Mouse (Mus musculus) kidney, postnatal 0 days (tissue): ENCODE measurements around the gene 1700057G04Rik. TPM values are rescaled to one million over a fixed set of nuclear protein-coding genes. Genes with fewer than 3 reads are reported as not detected.

Source experiments
- ATAC-seq: fragments of 200-750 bp; cut with Nextera tagmentation; replicated peaks from 2 replicates; pipeline ENCODE4 v1.8.0; 2017; ENCODE audit warnings: low read depth, moderate number of reproducible peaks, moderate TSS enrichment, moderate library complexity; ENCODE audit not compliant: low FRiP score
- DNase-seq: peaks from one replicate; pipeline ENCODE4 v3.0.0-alpha.2; 2016; ENCODE audit warnings: low spot score
- H3K27ac ChIP-seq: fragments of 300-500 bp; sonication (generic); 2 replicates; pipeline ENCODE4 v1.5.1; 2014; ENCODE audit warnings: mild to moderate bottlenecking
- H3K27me3 ChIP-seq: fragments of 300-500 bp; sonication (generic); 2 replicates; pipeline ENCODE4 v1.6.1; 2014; ENCODE audit warnings: low read length, mixed read lengths; ENCODE audit not compliant: insufficient read depth
- H3K36me3 ChIP-seq: fragments of 300-500 bp; sonication (generic); 2 replicates; pipeline ENCODE4 v1.6.1; 2014; ENCODE audit warnings: low read length, mixed read lengths; ENCODE audit not compliant: insufficient read depth
- H3K4me1 ChIP-seq: fragments of 300-500 bp; sonication (generic); replicated peaks from 2 replicates; pipeline ENCODE4 v1.6.1; 2014; ENCODE audit warnings: antibody characterized with exemption, low read length, mixed read lengths; ENCODE audit not compliant: insufficient read depth
- H3K4me2 ChIP-seq: fragments of 300-500 bp; sonication (generic); 2 replicates; pipeline ENCODE4 v1.6.1; 2014; ENCODE audit warnings: mild to moderate bottlenecking, low read length, moderate library complexity, mixed read lengths
- H3K4me3 ChIP-seq: fragments of 300-500 bp; sonication (generic); replicated peaks from 2 replicates; pipeline ENCODE4 v1.5.1; 2014; ENCODE audit warnings: low read depth, low read length
- H3K9ac ChIP-seq: fragments of 300-500 bp; sonication (generic); 2 replicates; pipeline ENCODE4 v1.6.1; 2014; ENCODE audit warnings: low read depth, low read length
- H3K9me3 ChIP-seq: fragments of 300-500 bp; sonication (generic); replicated peaks from 2 replicates; pipeline ENCODE4 v1.6.1; 2016; ENCODE audit warnings: low read length, inconsistent platforms, mixed read lengths
- CTCF ChIP-seq: IDR thresholded peaks from 2 replicates; pipeline ENCODE4 v1.5.1; 2016; ENCODE audit warnings: antibody characterized with exemption, low read depth, mild to moderate bottlenecking, moderate library complexity
- WGBS: fragments of 180-500 bp; shearing (Covaris S2); extraction: QIAGEN DNeasy Blood & Tissue Kit; methylation state at CpG from one replicate; pipeline ENCODE4 v1.1.7; 2014; 5-methylcytosine and 5-hydroxymethylcytosine counted together
- polyA plus RNA-seq: library from polyadenylated mRNA; unstranded; fragments of >200 nt; fragmentation: Nextera tagmentation; extraction: Ambion mirVana; gene quantifications from 2 replicates; pipeline ENCODE4 v1.2.1, GENCODE M21; 2015

1700057G04Rik gene
- polyA plus RNA-seq, 1 experiment from 2014 or later: 0.30 TPM

DNA sequence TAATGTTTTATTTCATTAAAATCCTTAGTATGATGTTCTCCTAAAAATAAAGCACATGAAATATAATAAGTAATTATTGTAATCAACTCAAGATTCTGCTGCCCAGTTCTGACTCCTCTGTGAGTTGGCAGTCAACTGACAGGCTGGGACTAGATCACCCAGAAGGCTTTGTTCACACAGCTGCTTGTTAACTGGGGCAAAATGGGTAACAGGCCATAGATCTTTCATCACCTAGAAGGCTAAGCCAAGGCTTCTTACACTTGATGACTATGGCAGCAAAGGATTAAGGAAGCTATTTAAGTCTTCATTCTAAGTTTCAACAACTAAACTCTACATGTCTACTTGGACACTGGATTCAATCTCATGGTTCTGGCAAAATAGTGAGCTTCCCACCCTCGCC, 68.8 kb downstream of the 1700057G04Rik start:
- 0 out of 2 replicates have a peak, but pooled peaks cover 9% of the 10 kb centered on the region for H3K4me1 ChIP-seq
- no peak overlapping the region for H3K9ac ChIP-seq
- no peak overlapping the region for H3K27ac ChIP-seq
- no peaks in the 10 kb centered on the region for H3K9me3 ChIP-seq
- DNase-seq: no peak
- H3K27me3 ChIP-seq: no peaks in the 10 kb centered on the region
- H3K36me3 ChIP-seq: no peaks in the 10 kb centered on the region
- WGBS: 83% methylated on average over 1 of the region's 1 CpGs
- H3K4me3 ChIP-seq: no peak overlapping the region
- no peak for TF ChIP-seq CTCF
- H3K4me2 ChIP-seq: no peak overlapping the region
- no peak for ATAC-seq

DNA sequence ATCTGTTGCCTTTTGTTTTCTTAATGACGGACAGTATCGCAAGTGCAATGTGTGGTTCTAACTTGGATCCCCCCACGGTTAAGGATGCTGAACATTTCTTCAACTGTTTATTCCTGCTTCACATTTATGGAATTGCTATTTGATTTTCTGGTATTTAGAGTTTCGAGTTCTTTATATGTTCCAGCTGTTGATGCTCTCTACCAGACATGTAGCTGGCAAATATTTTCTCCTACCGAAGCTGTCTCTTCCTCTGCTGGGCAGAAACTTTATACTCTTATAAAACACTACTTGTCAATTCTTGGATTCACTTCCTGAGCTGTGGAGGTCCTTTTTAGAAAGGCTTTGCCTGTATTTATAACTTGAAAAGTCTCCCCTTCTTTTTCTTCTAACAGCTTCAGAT, 70.1 kb downstream of the 1700057G04Rik start:
- no peaks in the 10 kb centered on the region for H3K9me3 ChIP-seq
- no peak for TF ChIP-seq CTCF
- H3K9ac ChIP-seq: no peak overlapping the region
- no peak overlapping the region for H3K27ac ChIP-seq
- H3K4me1 ChIP-seq: 0 out of 2 replicates have a peak, but pooled peaks cover 6% of the 10 kb centered on the region
- H3K4me3 ChIP-seq: no peak overlapping the region
- 61% methylated on average over 5 of the region's 5 CpGs for WGBS
- ATAC-seq (no peak), DNase-seq (no peak)
- no peaks in the 10 kb centered on the region for H3K36me3 ChIP-seq
- H3K27me3 ChIP-seq: no peaks in the 10 kb centered on the region
- no peak overlapping the region for H3K4me2 ChIP-seq

- 70% methylated on average over 3 of the region's 3 CpGs for WGBS
- H3K4me3 ChIP-seq: no peak overlapping the region
- H3K27me3 ChIP-seq: no peaks in the 10 kb centered on the region
- no peak for DNase-seq
- no peak for TF ChIP-seq CTCF
- no peaks in the 10 kb centered on the region for H3K36me3 ChIP-seq
- H3K4me1 ChIP-seq: no peaks in the 10 kb centered on the region
- H3K27ac ChIP-seq: no peak overlapping the region
- no peak overlapping the region for H3K4me2 ChIP-seq
- H3K9ac ChIP-seq: no peak overlapping the region
- ATAC-seq: no peak
- no peaks in the 10 kb centered on the region for H3K9me3 ChIP-seq
Measured at GRCm38 (mm10) chr9:92383415-92383814, 74.2 kb downstream of the 1700057G04Rik start.

GRCm38 (mm10) chr9:92384401-92384800, 75.2 kb downstream of the 1700057G04Rik start:
- Histone ChIP-seq H3K27ac (no peak overlapping the region), H3K36me3 (no peaks in the 10 kb centered on the region), H3K9ac (no peak overlapping the region), H3K4me1 (no peaks in the 10 kb centered on the region), H3K4me2 (no peak overlapping the region), H3K4me3 (no peak overlapping the region), H3K9me3 (no peaks in the 10 kb centered on the region), H3K27me3 (no peaks in the 10 kb centered on the region)
- DNase-seq: no peak
- no peak for TF ChIP-seq CTCF
- 33% methylated on average over 3 of the region's 3 CpGs for WGBS
- ATAC-seq: no peak

DNA sequence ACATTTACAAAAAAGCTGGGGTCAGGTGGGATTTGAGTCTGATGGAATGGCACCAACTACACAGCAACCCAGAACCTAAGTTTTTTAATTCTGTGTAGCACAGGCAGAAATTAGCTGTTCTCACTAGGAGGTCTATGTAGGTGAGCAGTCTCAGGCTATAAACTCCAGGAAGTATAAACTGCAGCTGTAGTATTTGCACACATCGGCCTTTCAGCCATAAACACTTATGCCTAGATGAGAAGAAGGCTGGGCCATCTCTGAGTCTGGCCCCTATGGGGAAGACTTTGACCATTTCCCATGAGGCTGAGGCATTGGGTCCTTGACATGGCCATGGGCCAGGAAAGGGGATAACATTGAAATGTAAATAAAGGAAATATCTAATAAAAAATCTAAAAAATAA, 76.7 kb downstream of the 1700057G04Rik start:
- H3K4me3 ChIP-seq: no peak overlapping the region
- WGBS: 72% methylated on average over 1 of the region's 1 CpGs
- ATAC-seq: no peak

DNA sequence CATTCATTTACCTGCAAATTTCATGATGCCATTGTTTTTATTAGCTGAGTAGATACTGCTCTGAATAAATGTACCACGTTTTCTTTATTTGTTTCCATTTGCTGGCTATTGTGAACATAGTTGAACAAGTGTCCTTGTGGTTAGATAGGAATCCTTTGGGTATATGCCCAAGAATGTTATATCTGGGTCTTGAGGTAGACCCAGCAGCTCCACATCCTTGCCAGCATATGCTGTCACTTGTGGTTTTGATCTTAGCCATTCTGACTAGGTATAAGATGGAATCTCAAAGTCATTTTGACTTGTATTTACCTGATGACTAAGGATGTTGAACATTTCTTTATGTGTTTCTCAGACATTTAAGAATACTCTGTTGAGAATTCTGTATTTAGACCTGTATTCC, 77.7 kb downstream of the 1700057G04Rik start:
- Histone ChIP-seq H3K4me2 (no peak overlapping the region), H3K4me3 (no peak overlapping the region), H3K9me3 (no peaks in the 10 kb centered on the region), H3K27ac (no peak overlapping the region), H3K27me3 (no peaks in the 10 kb centered on the region), H3K4me1 (no peaks in the 10 kb centered on the region), H3K9ac (no peak overlapping the region), H3K36me3 (no peaks in the 10 kb centered on the region)
- DNase-seq (no peak), ATAC-seq (no peak)
- TF ChIP-seq CTCF: no peak
- WGBS: 77% methylated on average over 1 of the region's 1 CpGs

More for the DNA sequence above, 76.7 kb downstream of the 1700057G04Rik start:
- Histone ChIP-seq H3K4me2 (no peak overlapping the region), H3K9ac (no peak overlapping the region), H3K4me1 (no peaks in the 10 kb centered on the region), H3K27ac (no peak overlapping the region), H3K36me3 (no peaks in the 10 kb centered on the region), H3K9me3 (no peaks in the 10 kb centered on the region), H3K27me3 (no peaks in the 10 kb centered on the region)
- no peak for DNase-seq
- TF ChIP-seq CTCF: no peak

- DNase-seq (no peak), ATAC-seq (no peak)
- Histone ChIP-seq H3K9me3 (no peaks in the 10 kb centered on the region), H3K27ac (no peak overlapping the region), H3K4me3 (no peak overlapping the region), H3K36me3 (no peaks in the 10 kb centered on the region), H3K4me1 (no peaks in the 10 kb centered on the region), H3K9ac (no peak overlapping the region), H3K4me2 (no peak overlapping the region), H3K27me3 (no peaks in the 10 kb centered on the region)
- 97% methylated on average over 1 of the region's 1 CpGs for WGBS
- no peak for TF ChIP-seq CTCF
Measured at GRCm38 (mm10) chr9:92387404-92387803, 78.2 kb downstream of the 1700057G04Rik start.
